Mouse (Mus musculus): ENCODE results near the gene Tmem110. TPM values are rescaled to one million over a fixed set of nuclear protein-coding genes. Genes with fewer than 3 reads are reported as not detected.

Gene Tmem110
- 7.1 and 8.6 TPM in 2 replicates for total RNA-seq (2017)

GRCm38 (mm10) chr14:30825476-30826131 lies at the start of gene Tmem110:
Gene Tmem110 (plus strand): TSS chr14:30825590.
- ATAC-seq (replicated peaks in 1 of 2; ENCODE audit: insufficient read depth in 1 of 2, low FRiP score in 2 of 2, low TSS enrichment in 1 of 2, low read depth in 1 of 2, poor library complexity in 2 of 2, severe bottlenecking in 2 of 2), result peak; percentile 67 to 82

DNA sequence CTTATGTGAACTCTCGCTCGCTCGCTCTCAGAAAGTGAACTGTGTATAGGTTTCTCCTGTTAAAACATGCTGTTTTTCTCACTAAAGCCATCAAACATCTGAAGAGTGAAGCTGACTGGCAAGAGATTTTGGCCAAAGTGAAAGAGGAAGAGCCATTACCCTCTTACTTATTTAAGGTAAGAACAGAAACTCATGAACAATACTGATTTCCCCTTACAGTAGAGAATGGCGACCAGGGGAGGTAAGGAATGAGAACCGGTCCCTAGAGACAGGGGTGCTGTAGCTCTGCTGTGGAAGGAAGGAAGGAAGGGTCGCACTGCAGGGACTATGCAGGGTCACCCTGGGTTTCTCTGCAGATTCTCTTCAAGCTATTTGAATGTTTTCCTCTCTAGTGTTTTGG lies 40.8 kb upstream of the Tmem110 start:
- ATAC-seq (replicated peaks in 1 of 2; ENCODE audit: insufficient read depth in 1 of 2, low FRiP score in 2 of 2, low TSS enrichment in 1 of 2, low read depth in 1 of 2, poor library complexity in 2 of 2, severe bottlenecking in 2 of 2), result no peak

DNA sequence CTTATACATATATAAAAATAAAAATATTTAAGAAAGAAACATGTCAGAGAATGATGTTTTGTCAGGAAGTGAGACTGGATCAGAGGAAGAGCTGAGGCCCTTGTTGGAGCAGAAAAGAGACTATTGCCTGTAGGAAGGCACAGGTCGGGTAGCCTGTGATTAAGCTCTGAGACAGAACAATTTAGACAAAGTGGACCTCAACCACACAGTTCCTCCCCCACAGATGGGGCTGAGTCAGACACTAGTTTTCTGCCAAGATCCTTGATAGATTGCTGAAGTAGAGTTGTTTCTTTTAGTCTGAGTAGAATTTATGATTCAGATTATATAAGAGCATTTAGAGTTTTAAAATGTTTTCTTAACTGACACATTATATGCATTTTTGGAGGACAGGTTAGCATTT lies 35.9 kb upstream of the Tmem110 start:
- no peak for ATAC-seq (replicated peaks in 1 of 2; ENCODE audit: insufficient read depth in 1 of 2, low FRiP score in 2 of 2, low TSS enrichment in 1 of 2, low read depth in 1 of 2, poor library complexity in 2 of 2, severe bottlenecking in 2 of 2)

DNA sequence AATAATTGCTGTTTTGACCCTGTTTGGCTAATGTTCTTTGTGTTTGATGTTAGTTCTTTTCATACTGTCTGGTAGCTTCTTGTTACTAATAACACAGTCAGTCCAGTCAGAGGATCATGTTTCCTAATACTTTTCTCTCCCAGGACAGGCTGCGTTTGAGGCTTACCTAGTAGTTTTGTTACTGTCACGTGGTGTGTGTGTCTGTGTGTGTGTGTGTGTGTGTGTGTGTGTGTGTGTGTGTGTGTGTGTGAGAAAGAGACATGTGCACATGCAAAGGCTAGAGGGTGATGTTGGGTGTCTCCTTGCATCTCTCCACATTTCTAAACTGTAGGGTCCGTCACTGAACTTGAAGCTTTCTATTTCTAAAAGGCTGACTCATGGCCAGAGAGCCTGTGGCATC lies 32.5 kb upstream of the Tmem110 start:
- no peak for ATAC-seq (replicated peaks in 1 of 2; ENCODE audit: insufficient read depth in 1 of 2, low FRiP score in 2 of 2, low TSS enrichment in 1 of 2, low read depth in 1 of 2, poor library complexity in 2 of 2, severe bottlenecking in 2 of 2)

DNA sequence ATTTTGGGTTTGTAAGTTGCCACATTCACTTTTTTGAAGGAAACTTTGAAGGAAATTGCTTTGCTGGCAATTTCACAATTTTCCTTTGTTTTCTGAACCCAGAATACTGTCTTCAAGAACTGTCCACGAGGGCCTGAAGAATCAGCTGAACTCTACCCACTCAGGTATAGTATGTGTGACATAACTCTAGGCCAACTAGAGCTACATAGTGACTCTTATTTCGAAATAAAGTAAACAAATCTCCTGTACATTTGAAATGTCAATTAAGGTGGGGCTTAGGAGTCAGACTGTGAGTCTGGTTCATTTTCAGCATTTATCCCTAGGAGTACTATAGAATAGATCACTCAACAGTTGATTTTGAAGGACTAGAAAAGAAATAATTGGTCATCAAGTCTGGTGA lies 23.6 kb upstream of the Tmem110 start:
- no peak for ATAC-seq (replicated peaks in 1 of 2; ENCODE audit: insufficient read depth in 1 of 2, low FRiP score in 2 of 2, low TSS enrichment in 1 of 2, low read depth in 1 of 2, poor library complexity in 2 of 2, severe bottlenecking in 2 of 2)

DNA sequence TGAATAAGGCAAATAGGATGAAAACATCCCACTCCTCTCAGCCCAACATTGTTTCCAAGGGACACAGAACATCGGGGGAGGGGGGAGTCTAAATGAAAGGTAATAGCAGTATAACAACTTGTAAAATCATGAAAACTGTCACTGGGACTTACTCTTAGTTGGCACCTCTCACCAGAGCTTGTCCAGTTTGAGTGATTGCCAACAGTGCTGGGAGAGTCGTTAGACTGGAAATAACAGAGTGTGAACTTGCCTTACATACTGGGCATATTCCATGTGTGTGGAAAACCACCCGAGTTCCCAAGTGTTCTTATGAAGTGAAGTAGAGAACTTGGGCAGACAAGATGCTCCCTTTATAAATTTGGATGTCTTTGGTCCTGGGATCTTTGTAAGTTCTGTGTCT lies 4.3 kb upstream of the Tmem110 start:
- no peak for ATAC-seq (replicated peaks in 1 of 2; ENCODE audit: insufficient read depth in 1 of 2, low FRiP score in 2 of 2, low TSS enrichment in 1 of 2, low read depth in 1 of 2, poor library complexity in 2 of 2, severe bottlenecking in 2 of 2)

DNA sequence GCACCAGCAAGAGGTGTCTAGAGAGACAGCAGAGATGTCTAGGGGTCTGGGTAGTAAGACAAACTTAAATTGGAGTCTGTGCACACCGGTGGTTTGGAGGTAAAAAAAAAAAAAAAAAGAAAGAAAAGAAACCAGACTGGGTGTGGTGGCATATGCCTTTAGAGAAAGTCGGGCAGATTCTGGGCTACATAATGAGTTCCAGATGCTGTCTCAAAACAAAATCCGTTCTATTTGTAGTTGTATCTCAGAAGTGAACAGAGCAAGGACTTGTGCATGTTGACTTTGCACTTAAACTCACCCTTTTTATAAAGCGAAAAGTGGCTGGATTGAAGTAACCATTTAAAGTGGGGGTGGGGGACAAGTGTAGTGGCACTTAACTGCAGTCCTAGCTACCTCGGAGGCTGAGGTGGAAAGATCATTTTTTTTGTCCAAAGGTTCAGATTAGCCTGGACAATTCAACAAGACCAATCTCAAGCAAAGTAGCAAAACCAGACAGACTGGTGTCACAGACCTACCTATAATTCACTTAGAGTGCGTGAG lies 864 bp upstream of the Tmem110 start:
- ATAC-seq (replicated peaks in 1 of 2; ENCODE audit: insufficient read depth in 1 of 2, low FRiP score in 2 of 2, low TSS enrichment in 1 of 2, low read depth in 1 of 2, poor library complexity in 2 of 2, severe bottlenecking in 2 of 2), result no peak

- no peak for ATAC-seq (replicated peaks in 1 of 2; ENCODE audit: insufficient read depth in 1 of 2, low FRiP score in 2 of 2, low TSS enrichment in 1 of 2, low read depth in 1 of 2, poor library complexity in 2 of 2, severe bottlenecking in 2 of 2)
Measured at GRCm38 (mm10) chr14:30825021-30825475, 342 bp upstream of the Tmem110 start.

DNA sequence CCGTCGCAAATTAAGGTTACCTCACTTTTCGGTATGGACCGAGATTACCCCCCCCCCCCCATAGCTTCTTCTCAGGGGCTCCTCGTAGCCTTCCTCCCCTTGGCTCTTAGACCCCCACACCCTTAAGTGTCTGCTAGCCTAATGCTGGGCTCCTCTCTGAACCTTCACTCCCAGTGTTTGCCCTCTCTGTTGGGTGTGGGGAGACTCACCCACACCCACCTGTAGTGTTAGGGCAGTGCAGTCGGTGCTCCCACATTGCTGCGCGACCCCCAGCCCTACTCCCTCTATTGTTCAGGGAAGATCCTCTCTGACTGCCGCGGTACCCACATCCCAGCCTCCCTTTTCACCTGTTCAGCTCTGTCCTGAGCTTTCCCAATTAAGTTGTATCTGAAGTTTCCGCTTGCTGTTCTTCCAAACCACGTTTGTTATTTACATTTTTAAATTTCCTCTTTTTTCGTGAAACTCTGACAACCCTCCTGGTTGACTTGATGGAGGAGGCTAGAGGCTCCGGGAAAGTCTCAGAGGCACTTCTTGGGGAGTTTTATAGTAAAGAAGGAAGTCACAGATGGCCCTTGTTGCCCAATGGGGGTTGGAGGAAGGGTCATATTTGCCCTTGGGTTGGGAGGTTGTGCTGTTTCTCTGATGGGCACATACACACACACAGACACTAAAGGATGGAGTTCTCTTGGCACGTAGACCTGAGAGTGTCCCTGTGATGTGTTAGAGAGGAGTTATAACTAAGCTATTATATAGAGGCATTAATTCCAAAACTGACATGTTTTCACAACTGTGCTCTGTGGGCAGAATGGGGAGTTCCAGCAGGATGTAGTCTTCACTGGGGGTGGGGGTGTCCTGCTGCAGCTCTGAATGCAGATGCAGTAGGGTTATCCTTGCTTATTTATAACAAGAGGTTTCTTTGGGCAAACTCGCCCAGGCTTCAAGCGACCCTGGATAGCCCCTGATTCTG lies 1.1 kb downstream of the Tmem110 start:
- peak; percentile 37 to 39; a peak in 2 of 4 replicates for ATAC-seq (replicated peaks in 1 of 2; ENCODE audit: insufficient read depth in 1 of 2, low FRiP score in 2 of 2, low TSS enrichment in 1 of 2, low read depth in 1 of 2, poor library complexity in 2 of 2, severe bottlenecking in 2 of 2)

- no peak for ATAC-seq (replicated peaks in 1 of 2; ENCODE audit: insufficient read depth in 1 of 2, low FRiP score in 2 of 2, low TSS enrichment in 1 of 2, low read depth in 1 of 2, poor library complexity in 2 of 2, severe bottlenecking in 2 of 2)
Measured at GRCm38 (mm10) chr14:30827480-30827879, 2.1 kb downstream of the Tmem110 start.

GRCm38 (mm10) chr14:30828077-30828476 lies 2.7 kb downstream of the Tmem110 start:
- ATAC-seq (replicated peaks in 1 of 2; ENCODE audit: insufficient read depth in 1 of 2, low FRiP score in 2 of 2, low TSS enrichment in 1 of 2, low read depth in 1 of 2, poor library complexity in 2 of 2, severe bottlenecking in 2 of 2), result no peak

- no peak for ATAC-seq (replicated peaks in 1 of 2; ENCODE audit: insufficient read depth in 1 of 2, low FRiP score in 2 of 2, low TSS enrichment in 1 of 2, low read depth in 1 of 2, poor library complexity in 2 of 2, severe bottlenecking in 2 of 2)
Measured at GRCm38 (mm10) chr14:30828635-30829460, 3.5 kb downstream of the Tmem110 start.

- no peak for ATAC-seq (replicated peaks in 1 of 2; ENCODE audit: insufficient read depth in 1 of 2, low FRiP score in 2 of 2, low TSS enrichment in 1 of 2, low read depth in 1 of 2, poor library complexity in 2 of 2, severe bottlenecking in 2 of 2)
Measured at GRCm38 (mm10) chr14:30837416-30837996, 12.1 kb downstream of the Tmem110 start.

GRCm38 (mm10) chr14:30843701-30844100 lies 18.3 kb downstream of the Tmem110 start:
- ATAC-seq (replicated peaks in 1 of 2; ENCODE audit: insufficient read depth in 1 of 2, low FRiP score in 2 of 2, low TSS enrichment in 1 of 2, low read depth in 1 of 2, poor library complexity in 2 of 2, severe bottlenecking in 2 of 2), result no peak

GRCm38 (mm10) chr14:30850504-30850903 lies 25.1 kb downstream of the Tmem110 start:
- ATAC-seq (replicated peaks in 1 of 2; ENCODE audit: insufficient read depth in 1 of 2, low FRiP score in 2 of 2, low TSS enrichment in 1 of 2, low read depth in 1 of 2, poor library complexity in 2 of 2, severe bottlenecking in 2 of 2), result no peak

DNA sequence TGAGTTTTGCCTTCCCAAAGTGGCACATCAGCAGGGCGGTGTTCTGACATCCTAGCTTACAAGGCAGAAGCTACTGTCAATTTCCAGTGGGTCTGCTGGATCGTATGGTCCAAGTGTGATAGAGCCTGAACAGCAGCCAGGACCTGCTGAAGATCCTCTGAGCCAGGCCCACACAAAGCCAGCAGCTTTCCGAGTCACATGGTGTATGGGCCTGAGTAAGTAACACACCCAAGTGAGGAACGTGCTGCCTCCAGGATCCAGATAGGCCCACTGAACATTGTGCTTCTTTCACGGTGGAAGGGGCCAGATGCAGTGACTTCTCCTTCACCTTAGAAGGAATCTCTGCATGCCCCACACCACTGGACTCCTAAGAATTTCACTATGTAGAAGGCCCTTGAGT lies 26.9 kb downstream of the Tmem110 start:
- ATAC-seq (replicated peaks in 1 of 2; ENCODE audit: insufficient read depth in 1 of 2, low FRiP score in 2 of 2, low TSS enrichment in 1 of 2, low read depth in 1 of 2, poor library complexity in 2 of 2, severe bottlenecking in 2 of 2), result no peak

GRCm38 (mm10) chr14:30855316-30855715 lies 29.9 kb downstream of the Tmem110 start:
- no peak for ATAC-seq (replicated peaks in 1 of 2; ENCODE audit: insufficient read depth in 1 of 2, low FRiP score in 2 of 2, low TSS enrichment in 1 of 2, low read depth in 1 of 2, poor library complexity in 2 of 2, severe bottlenecking in 2 of 2)

Data from hematopoietic stem cell, adult 5-6 weeks (primary cell).